Mouse (Mus musculus) urinary bladder, postnatal 25 days (tissue): ENCODE measurements around the gene Xxylt1.

Experiments used
- DNase-seq: peaks from one replicate; pipeline ENCODE4 v3.0.0; 2022; ENCODE audit warnings: low spot score

Xxylt1 gene

DNA sequence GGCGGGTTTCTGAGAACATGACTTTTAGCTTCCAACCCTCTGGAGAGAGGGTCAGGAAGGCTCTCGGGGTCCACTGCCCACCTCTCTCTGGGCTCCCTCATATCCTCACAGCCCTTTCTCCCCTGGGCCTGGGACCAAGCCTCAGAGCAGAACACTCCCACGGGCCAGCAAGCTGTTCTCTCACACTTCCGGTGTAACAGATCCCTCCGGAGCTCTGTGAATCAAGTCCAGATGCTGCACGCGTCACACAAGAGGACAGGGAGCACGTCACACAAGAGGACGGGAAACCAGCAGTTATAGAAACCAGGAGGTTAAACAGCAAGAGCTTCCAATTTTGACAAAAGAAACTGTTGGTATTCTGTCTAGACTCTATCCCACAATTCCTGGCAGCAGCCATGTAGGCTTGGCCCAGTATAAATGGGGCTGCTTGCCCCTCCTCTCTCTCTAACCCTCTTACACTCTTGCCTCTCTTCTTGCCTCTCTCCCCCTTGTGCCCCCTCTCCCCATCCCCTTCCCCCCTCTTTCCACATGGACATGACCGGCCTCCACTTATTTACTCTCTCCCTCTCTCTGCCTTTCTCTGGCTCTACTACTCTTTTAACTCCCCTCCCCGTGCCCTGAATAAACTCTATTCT is 19.9 kb downstream of the Xxylt1 start:
- no peak for DNase-seq

GRCm38 (mm10) chr16:31060714-31061113 is 20.5 kb downstream of the Xxylt1 start:
- DNase-seq = no peak

GRCm38 (mm10) chr16:31060226-31060625 is 21.0 kb downstream of the Xxylt1 start:
- no peak for DNase-seq

GRCm38 (mm10) chr16:31059730-31060129 is 21.5 kb downstream of the Xxylt1 start:
- no peak for DNase-seq

DNA sequence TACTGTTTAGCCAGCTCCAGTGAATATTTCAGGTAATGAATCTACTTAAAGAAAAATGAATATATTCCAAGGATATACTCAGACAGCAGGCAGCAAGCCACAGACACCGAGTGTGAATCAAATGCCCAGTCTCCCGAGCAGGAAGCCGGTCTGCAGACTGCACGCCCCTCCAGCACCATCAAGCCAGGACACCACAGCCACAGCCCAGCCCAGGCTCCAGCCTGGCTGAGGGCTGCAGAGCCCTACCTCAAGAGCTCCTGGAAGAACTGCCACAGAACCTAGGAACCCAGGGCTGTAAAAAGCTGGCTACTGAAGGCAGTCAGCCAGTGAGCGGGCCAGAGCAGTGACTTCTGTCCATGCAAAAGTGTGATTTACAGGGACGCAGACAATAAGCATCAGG is 28.4 kb downstream of the Xxylt1 start:
- DNase-seq = no peak

GRCm38 (mm10) chr16:31052177-31052726 is 29.0 kb downstream of the Xxylt1 start:
- DNase-seq = no peak

DNA sequence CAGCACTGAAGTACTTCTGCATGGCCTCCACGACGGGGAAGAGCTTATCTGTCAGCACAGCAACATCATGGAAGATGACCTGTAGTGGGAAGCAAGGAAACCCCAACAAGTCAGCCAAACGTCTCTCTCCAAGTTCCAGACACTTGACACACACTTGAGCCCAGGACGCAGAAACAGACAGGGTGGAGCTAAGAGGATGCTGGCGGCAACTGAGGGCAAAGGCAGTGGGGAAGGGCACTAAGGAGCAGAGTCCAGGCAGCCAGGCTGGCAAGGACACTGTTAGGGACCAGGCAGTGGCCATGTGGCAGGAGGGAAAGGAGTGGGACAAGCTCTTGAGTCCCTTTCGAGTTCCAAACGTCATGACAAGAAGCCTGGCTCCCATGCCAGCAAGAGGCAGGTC is 30.5 kb downstream of the Xxylt1 start:
- no peak for DNase-seq

GRCm38 (mm10) chr16:31048194-31048593 is 33.0 kb downstream of the Xxylt1 start:
- DNase-seq = no peak

- no peak for DNase-seq
Measured at GRCm38 (mm10) chr16:31047186-31047898, 33.9 kb downstream of the Xxylt1 start.

- no peak for DNase-seq
Measured at GRCm38 (mm10) chr16:31046217-31046659, 35.0 kb downstream of the Xxylt1 start.

DNA sequence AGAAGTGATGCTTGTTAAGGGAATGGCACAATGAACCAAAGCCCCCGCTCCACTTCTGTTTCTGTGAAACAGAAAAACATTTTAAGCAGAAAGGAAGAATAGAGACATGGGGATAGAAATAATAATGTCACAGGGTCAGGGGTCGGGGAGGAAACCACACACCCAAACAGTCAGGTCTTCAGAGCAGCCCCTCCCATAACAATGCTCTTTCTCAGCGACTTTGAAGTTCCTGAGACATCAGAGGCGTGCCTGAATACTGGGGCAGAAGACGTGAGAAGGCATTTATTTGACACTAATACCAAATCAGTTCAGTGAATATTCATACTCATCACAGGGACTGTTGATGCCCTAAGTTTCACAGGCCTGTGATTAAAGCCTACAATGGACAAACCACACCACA is 36.0 kb downstream of the Xxylt1 start:
- no peak for DNase-seq

DNA sequence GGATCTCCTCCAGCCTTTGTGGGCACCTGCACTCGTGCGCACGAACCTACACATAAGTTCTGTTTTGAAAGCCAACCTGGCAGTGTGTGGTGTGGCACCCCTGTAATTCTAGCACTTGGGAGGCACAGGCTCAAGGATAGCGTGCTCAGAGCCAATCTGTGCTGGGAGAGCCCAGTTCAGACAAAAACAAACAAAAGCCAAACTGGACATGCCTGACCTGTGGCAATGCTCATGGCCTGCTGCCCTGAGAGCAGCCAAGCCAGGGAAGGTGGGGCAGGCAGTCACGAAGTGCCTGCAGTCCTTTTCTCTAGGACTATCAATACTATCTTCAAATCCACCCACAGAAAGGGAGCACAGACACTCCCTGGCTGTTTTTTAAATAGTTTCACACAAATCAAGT is 38.1 kb downstream of the Xxylt1 start:
- DNase-seq = no peak

DNA sequence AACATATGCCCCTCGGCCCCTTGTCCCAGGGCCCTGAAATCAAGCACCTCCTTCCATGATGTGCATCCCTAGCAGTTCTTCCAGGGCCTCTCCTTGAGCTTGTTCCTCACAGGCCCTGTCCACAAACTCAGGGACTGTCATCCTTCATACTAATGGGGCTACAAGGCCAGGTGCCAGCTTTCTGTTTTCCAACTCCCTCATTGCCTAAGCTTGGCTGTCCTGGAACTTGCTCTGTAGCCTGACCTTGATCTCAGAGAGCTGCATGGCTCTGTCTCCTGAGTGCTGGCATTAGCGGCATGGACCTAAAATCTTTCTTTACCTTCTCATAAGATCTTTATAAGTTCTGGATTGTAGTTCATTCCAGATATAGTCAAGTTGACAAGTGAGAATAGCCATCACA is 39.7 kb downstream of the Xxylt1 start:
- DNase-seq = no peak

GRCm38 (mm10) chr16:31039803-31040459 is 41.3 kb downstream of the Xxylt1 start:
- DNase-seq = no peak

DNA sequence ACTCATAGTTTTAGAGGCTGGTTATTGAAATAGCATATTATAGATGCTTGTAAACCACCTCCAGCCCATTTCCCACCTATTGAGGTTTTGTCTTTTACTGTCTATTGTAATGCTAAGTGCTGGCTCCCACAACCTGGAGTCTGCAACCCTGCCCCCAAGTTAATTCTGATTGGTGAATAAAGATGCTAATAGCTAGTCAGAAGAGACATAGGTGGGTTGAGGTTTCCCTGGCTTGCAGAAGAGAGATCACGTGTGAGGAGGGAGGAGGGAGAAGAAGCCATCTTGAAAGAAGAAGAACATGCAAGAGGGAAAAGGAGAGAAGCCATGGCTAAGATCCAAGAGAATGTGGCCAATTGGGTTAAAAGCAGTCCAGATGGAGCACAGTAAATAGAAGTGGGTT is 43.8 kb downstream of the Xxylt1 start:
- DNase-seq = no peak

DNA sequence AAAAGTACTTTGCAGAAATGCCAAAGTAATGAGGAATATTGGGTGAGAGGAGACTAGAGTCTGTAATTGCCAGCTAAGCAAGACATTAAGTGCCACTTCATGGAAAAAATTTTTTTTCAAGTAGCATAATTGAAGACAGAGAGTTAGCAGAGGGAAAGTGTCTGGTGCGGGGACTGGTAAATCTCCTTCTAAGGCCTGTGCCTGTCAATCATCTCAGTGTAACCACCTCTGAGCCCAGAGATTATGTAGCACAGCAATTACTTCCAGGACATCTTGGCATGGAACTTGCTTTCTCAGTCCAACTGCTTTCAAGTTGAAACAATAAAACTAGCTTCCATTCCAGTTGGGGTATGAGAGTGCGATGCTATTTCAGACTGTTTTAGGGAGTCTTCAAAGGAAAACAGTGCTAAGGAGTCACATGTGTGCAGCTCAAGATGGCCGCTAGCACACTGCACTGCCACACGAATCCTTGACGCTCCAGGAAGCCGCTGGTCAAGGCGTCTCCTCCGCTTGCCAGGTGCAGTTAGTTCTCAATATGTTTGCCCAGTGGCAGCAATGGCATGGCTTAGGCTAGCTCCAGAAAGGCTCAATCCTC is 45.5 kb downstream of the Xxylt1 start:
- DNase-seq = no peak

DNA sequence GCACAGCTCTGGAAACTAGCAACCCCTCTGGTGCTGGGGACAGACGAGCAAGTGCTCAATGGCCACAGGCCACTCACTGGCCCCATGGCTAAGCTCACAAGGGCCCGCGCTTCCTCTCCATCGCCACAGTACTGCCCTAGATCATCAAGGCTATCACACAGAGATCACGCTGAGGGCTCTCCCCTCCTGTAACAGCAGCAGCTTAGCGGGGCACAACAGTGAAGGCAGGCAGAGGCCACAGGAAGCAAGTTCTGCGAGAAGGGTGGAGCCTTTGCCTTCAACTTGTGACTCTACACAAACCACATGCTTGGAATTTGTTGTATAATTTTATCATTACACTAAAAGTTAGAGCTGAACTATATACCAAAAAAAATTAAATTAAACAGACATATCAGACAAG is 46.0 kb downstream of the Xxylt1 start:
- no peak for DNase-seq

DNA sequence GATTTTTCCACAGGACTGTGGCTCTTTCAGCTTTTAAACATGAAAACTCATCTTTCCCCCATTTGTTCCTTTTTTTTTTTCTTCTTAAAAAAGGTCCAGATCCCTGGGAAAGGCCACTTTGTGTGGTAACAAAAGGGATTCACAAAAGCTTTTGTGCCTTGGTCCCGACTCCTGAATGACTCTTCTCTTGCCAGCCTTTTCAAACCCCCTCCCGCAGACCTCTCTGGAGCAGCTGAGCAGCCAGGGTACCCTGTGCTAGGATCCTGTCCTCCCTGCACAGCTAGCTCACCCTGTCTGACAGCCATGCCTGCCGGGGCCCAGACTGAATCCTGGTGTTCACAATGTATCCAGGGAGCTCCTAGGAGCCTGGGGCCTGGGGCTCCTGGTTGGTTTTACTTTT is 47.2 kb downstream of the Xxylt1 start:
- no peak for DNase-seq

DNA sequence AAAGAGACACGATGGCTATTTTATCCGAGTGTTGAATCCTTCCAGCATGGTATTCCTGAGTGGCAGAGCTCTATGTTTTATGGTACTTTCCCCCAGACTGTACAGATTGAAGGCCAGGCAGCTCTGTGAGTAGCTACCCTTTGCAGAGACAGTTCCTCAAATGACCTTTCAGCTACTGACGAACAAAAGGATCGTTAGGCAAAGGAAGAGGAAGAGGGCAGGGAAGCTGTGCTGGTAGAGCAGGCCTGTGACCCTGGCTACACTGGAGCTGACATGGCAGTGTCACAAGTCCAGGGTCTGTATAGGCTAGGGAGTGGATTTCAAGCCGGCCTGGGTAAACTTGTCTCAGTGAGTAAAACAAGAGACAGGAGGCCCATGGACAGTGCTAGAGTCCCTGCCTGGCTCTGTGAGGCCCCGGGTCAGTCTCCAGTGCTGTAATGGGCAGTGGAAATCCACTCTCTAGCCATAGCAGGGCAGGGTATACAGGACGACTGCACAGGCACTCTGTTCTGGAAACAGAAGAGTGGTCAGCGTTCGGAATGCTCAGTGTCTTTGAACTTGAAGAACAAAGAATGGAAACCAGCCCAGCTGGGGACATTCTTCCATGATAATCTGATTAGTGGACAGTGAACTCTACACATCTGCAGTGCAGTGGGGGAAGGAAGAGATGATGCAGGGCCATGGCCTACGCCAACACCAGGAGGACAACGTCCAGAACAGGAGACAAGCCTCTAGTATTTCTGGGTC is 51.3 kb downstream of the Xxylt1 start:
- DNase-seq = no peak

GRCm38 (mm10) chr16:31027675-31028074 is 53.6 kb downstream of the Xxylt1 start:
- DNase-seq = no peak

DNA sequence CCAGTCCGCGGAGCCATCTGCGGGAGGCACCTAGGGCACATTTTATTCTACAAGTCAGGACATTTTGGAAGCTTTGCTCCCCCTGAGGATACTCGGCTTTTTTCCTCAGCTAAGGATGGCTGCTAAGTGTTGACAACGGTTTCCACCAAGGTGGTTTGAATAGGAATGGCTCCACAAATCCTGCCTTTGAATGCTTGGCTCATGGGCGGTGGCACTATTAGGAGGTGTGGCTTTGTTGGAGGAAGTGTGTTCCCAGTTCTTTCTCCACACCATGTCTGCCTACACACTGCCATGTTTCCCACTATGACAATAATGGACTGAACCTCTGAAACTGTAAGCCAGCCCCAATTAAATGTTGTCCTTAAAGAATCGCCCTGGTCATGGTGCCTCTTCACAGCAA is 55.7 kb downstream of the Xxylt1 start:
- no peak for DNase-seq

GRCm38 (mm10) chr16:31024997-31025396 is 56.2 kb downstream of the Xxylt1 start:
- DNase-seq = no peak
